Mouse (Mus musculus) urinary bladder, adult 2 months (tissue): ENCODE results near the gene Zfp352. TPM values are rescaled to one million over a fixed set of nuclear protein-coding genes. Genes with fewer than 3 reads are reported as not detected.
"Not testable (repeated sequence)": the region's sequence is repeated elsewhere in the genome, so short reads cannot be mapped to it uniquely, and the experiment has no call there.

Source experiments
- DNase-seq: peaks from one replicate; pipeline ENCODE4 v3.0.0; 2022; ENCODE audit warnings: low spot score
- polyA plus RNA-seq: library from polyadenylated mRNA; depleted of rRNA; stranded (reverse); fragments of >200 nt; gene quantifications from 2 replicates; pipeline ENCODE4 v1.2.3, GENCODE M21; 2012; rRNA removed

The Zfp352 gene
- polyA plus RNA-seq: not detected in 2 replicates

DNA sequence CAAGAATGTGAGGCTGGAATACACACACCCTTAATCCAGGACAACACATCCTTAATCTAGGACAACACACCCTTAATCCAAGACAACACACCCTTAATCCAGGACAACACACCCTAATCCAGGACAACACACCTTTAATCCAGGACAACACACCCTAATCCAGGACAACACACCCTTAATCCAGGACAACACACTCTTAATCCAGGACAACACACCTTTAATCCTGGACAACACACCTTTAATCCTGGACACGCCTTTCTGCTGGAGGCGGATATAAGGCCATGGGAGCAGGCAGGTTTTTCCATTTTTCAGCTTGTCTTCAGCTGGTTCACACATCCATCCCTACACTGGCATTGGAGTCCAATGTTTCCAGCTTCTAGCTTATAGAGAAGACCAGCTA lies at the start of gene Zfp352:
Zfp352 (plus strand) TSS at position 301 of the 400 bp plus-strand sequence.
- DNase-seq: no peak

DNA sequence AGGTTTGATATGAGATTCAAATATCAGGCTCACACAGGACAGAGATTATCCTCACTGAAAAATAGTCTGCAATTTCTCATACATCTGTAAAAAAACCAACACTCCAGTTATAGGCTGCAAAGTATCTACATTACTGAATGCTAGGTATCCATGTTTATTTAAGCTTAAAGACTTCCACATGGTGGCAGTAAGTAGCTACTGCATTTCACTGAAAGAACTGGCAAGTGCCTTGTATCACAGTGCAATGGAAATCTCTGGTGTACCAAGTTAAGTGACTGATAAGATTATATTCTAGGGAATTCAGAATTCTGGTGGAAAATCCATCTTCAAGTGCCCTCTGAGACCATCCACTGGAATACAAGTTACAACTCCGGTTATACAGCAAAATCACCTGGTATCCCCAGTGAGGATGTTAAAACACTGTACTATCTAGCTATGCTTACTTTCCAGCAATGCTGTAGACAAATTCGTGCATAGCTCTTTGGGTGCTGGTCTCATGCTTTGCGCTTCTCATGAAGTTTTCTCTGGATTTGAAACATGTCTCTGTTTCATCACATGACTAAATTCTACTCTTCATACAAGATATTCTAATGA lies 47.6 kb upstream of the Zfp352 start:
- DNase-seq: no peak

GRCm38 (mm10) chr4:90174036-90174435 lies 44.6 kb upstream of the Zfp352 start:
- no peak for DNase-seq

DNA sequence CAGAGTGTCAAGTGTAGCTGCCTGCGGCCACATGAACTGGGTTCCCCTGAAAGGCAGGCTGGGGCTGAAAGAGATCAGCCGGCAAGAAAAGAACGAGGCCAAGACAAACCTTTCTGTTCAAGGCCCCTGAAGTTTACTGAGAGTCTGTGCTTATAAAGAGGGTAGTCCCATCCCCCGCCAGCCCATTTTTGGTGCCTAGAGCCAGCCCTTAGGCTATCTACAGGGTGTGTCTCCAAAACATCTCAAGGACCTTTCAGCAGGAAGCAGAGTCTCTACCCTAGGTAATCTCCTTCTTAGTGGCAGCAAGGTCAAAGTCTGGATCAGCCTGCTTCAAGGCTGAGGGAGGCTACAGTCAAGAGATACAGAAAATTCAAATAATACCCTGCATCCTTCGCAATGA lies 15.2 kb upstream of the Zfp352 start:
- DNase-seq: no peak

- DNase-seq: no peak
Measured at GRCm38 (mm10) chr4:90211475-90211874, 7.1 kb upstream of the Zfp352 start.

GRCm38 (mm10) chr4:90212076-90212475 lies 6.5 kb upstream of the Zfp352 start:
- DNase-seq: no peak

- DNase-seq: not testable (repeated sequence)
Measured at GRCm38 (mm10) chr4:90235646-90236045, 17.0 kb downstream of the Zfp352 start.

- no peak for DNase-seq
Measured at GRCm38 (mm10) chr4:90269781-90270180, 51.2 kb downstream of the Zfp352 start.
